Mouse (Mus musculus) neutrophil, adult 59 days (primary cell): ENCODE measurements around the gene Lyrm7. TPM values are rescaled to one million over a fixed set of nuclear protein-coding genes. Genes with fewer than 3 reads are reported as not detected.

Source experiments
- total RNA-seq, 2 experiments: library from RNA; stranded (reverse); gene quantifications; 1 replicate in 1 of 2; 2 replicates in 1 of 2; pipeline ENCODE4 v1.2.4; 2023

Gene Lyrm7
- total RNA-seq: 1 to 10 TPM; 1.9 to 8.5 TPM

DNA sequence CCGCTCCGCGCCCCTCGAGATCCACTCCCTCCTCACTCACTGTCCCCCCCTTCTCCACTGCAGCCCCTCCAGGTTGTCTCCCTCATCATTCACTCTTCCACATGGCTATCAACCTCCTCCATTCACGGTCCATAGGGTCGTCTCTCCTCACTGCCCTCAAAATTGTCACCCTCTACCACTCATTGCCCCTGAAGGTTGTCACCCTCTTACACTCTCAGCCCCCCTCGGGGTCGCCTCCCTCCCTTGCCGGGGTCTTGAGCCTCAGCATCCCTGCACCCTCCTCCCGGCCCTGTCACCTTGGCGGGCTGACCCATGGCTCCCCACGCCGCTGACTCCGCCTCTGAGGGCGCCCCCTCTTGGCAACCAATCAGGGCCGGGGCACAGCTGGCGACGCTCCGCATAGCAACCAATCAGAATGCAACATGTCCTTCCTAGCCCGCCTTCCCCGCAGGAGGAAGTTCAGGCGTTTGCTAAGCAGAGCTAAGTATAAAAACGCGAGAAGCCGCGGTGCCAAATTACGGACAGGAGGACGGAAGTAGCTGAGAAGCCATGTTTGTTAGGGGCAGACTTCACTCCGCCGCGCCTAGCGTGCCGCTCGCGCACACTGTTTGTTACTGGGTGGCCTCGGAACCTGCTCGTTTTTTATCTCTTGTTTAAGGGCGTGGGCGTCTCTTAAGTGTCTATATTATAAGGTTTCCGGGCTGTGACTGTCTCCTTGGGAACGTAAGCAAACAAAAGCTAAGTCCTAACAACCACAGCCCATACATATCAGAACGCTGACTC, at the start of gene Lyrm7:
TSS of gene Lyrm7 (minus strand) at position 661 of the 783 bp plus-strand sequence.

DNA sequence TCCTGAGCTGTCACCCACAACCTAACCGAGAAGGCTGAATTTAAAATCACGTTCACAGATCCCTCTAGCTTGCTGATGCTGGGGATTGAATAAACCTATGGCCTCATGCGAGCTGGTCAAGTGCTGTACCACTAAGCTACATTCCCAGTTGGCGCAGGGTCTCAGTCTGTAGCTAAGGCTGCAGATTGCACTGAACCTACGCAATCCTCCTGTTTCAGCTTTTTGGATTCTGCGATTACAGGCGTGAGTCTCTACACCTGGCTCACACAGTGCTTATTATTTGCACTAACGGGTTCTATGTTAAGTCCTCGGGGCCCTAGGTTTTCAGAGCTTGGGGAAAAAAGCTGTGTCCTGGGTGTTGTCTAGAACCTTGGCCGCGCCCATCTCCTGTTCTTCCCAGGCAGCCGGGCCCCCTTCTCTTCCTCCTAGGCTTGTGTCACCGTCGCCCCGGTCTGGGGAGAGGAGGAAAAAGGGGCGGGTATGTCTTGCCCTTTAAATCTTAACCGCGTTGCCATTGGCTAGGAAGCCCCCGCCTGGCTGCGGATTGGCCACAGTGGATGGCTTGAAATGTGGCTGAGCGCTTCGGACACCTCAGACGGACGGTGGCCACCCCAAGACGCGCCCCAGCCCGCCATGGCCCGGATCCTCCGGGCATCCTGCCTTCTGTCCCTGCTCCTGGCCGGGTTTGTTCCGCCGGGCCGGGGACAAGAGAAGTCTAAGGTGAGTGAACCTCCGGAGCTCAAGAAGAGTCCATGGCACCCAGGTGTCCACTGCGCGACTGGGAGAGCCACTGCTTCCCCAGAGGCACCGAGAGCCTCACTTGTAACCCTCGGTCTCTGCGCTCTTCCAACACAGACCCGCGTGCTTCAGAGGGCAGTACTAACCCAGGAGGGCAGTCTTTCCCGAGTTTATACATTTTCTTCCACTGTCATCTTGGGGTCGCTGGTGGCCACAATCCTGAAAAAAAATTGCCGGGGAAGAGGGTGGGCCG, 41.9 kb upstream of the Lyrm7 start, which contains the start of gene Gpx3:
TSS of gene Gpx3 (plus strand) at position 121 of the 991 bp plus-strand sequence.

DNA sequence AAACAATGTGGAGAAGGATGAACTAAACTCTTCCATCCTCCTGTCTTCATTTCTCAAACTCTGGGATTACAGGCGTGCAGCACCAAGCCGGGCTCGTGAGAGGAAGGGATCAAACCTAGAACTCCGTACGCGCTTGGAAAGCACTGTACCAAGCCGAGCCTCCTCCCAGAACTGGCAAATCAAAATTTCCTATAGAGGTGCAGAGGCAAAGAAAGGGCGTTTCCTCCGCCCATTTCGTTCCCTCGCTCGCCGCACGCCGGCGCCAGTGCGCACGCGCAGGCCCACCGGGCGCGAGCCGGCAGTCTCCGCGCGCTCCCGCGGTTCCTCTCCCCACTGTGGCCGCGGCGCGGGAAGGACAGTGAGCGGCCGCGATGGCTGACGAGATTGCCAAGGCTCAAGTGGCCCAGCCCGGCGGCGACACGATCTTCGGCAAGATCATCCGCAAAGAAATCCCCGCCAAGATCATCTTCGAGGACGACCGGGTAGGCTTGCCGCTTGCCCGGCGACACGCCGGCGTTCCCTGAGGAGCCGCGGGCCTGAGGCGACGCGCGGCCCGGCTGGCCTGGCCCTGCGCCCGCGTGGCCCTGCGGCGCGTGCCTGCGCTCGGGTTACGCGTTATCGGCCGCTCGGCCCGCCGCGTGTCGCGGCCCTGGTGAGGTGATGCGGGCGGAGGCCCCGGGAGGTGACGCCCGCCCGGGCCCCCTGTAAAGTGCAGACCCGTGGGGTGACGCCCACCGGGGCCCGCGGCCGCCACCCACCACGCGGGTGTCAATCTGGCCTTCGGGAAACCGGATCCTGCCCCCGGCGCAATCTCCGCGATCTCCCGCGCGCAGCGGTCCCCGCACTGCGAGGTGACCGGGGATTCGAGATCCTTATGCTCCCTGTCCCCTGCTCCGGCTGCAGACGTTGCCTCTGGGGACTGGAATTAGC, 5.7 kb upstream of the Lyrm7 start, which contains the start of gene Hint1:
TSS of gene Hint1 (plus strand) at position 265 of the 930 bp plus-strand sequence.

DNA sequence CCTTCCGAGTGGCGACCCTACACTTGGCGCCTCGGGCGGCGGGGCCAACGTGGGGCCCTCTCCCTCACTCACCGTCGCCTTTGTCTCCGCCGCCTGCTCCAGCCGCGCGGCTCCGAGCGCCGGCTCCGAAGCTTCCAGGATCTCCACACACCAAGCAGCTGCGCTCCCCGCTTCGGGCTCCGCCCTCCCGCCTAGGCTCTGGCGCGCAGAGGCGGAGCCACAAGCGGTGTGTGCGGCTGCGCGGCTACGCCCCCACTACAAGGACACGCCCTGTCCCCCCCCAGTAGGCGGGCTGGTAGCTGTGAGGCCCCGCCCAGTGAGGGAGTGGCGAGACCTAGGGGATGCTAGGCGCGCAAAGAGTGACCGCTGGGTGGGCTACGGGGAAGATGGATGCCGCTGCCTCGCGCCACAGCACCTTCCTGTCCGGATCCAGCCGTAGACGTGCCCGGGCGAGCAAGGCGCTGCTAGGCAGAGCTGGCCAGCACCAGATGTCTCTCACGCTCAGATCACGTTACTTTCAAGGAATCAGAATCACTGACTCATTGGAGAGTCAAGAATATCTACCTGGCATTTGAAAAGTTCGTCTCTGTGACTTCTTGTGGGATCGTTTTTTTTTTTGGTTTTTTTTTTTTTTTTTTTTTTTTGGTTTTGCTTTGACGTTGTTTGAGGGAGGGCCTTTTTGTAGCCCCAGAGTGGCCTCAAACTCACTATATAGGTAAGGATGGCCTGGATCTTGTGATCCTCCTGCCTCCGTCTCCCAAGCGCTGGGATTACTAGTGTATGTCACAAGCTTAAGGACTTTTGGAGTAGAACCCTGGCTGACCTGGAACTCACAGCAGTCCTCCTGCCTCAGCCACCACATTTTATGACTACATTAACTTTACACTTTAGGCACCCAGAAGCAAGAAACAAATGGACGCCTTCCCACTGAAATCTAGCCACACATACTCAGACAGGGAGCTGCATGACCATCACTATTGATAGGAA, 72.9 kb downstream of the Lyrm7 start, which contains the start of gene Cdc42se2:
TSS of gene Cdc42se2 (minus strand) at position 188 of the 987 bp plus-strand sequence.

Other genes with a start within 250 kb of the Lyrm7 start
- 10 to 100 TPM; 52.5 to 65.1 TPM for gene Cdc42se2, start 73.2 kb downstream of the Lyrm7 start, total RNA-seq
- 100 to 1,000 TPM; 102 to 131 TPM for gene Hint1, start 5.5 kb upstream of the Lyrm7 start, total RNA-seq
- 1 to 10 TPM; 9.2 to 9.6 TPM for gene Gpx3, start 41.5 kb upstream of the Lyrm7 start, total RNA-seq
- gene Tnip1, start 102.0 kb upstream of the Lyrm7 start, total RNA-seq: 10 to 100 TPM; 70.8 to 72.4 TPM
- 100 to 1,000 TPM; 104 to 111 TPM for gene Anxa6, start 172.5 kb upstream of the Lyrm7 start, total RNA-seq
- gene Ccdc69, start 217.2 kb upstream of the Lyrm7 start, total RNA-seq: 1 to 10 TPM; 6.8 to 9.9 TPM
- gene Gm2a, start 237.2 kb upstream of the Lyrm7 start, total RNA-seq: 100 to 1,000 TPM in 1 of 2 experiments, 10 to 100 TPM in 1; 99.4 to 129 TPM